Mouse (Mus musculus) right cerebral cortex, postnatal 10 days (tissue): ENCODE data around the gene Fam208b.
"Not testable (repeated sequence)": the region's sequence is repeated elsewhere in the genome, so short reads cannot be mapped to it uniquely, and the experiment has no call there.

Source experiments
- DNase-seq, 2 experiments: peaks; one replicate each; pipeline ENCODE4 v3.0.0; 2021; ENCODE audit warnings: low spot score in 2 of 2

Gene Fam208b

DNA sequence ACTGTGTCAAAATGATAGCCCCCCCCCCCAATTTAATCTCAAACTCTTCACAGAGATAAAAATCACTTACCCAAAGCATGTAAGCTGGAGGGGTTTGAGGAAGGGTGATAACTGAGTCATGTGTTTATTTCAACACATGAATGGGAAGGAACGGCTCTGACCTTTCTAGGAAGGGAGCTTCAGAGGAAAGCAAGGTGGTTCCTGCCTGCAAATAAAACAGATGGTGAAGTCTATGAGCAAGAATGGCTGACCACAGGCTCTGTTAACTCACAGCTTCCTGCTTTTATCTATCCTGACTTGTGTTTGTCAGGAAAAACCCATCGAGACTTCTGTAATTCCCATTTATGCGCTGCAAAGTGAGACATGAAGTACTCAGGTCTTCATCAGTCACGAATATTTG, 91.6 kb downstream of the Fam208b start:
- DNase-seq: not testable (repeated sequence)
